Mouse (Mus musculus): ENCODE measurements around the gene Fank1.

GRCm38 (mm10) chr7:133762696-133763095, 14.0 kb upstream of the Fank1 start:
- no peak for TF ChIP-seq CTCF (IDR thresholded peaks at IDR 0.05; ENCODE audit: control insufficient read depth, insufficient read depth, insufficient read length)
- no peak for TF ChIP-seq MAX (IDR thresholded peaks at IDR 0.05)
- no peak for TF ChIP-seq USF1 (IDR thresholded peaks at IDR 0.05; ENCODE audit: low read depth)
